Mouse (Mus musculus) hindbrain, embryonic 11.5 days (tissue): Measurements from ENCODE around the gene Nxpe3. TPM values are rescaled to one million over a fixed set of nuclear protein-coding genes. Genes with fewer than 3 reads are reported as not detected.

ENCODE experiments used
- ATAC-seq: fragments of 200-750 bp; cut with Nextera tagmentation; 2 replicates; pipeline ENCODE4 v1.8.0; 2017; ENCODE audit warnings: mild to moderate bottlenecking, moderate TSS enrichment, moderate library complexity; ENCODE audit not compliant: low FRiP score
- DNase-seq: peaks from one replicate; pipeline ENCODE4 v3.0.0-alpha.2; 2015; ENCODE audit warnings: low spot score
- H3K27ac ChIP-seq: fragments of 300-500 bp; sonication (generic); 2 replicates; pipeline ENCODE4 v1.5.1; 2014; ENCODE audit warnings: mild to moderate bottlenecking, low read depth, low read length
- H3K27me3 ChIP-seq: fragments of 300-500 bp; sonication (generic); 2 replicates; pipeline ENCODE4 v1.6.1; 2014; ENCODE audit warnings: mild to moderate bottlenecking, low read length, moderate library complexity, mixed read lengths; ENCODE audit not compliant: control insufficient read depth, insufficient read depth
- H3K36me3 ChIP-seq: fragments of 300-500 bp; sonication (generic); 2 replicates; pipeline ENCODE4 v1.6.1; 2014; ENCODE audit warnings: mild to moderate bottlenecking, low read length, moderate library complexity, mixed read lengths; ENCODE audit not compliant: control insufficient read depth, insufficient read depth
- H3K4me1 ChIP-seq: fragments of 300-500 bp; sonication (generic); replicated peaks from 2 replicates; pipeline ENCODE4 v1.6.1; 2014; ENCODE audit warnings: low read length, mixed read lengths; ENCODE audit not compliant: control insufficient read depth, insufficient read depth
- H3K4me2 ChIP-seq: fragments of 300-500 bp; sonication (generic); replicated peaks from 2 replicates; pipeline ENCODE4 v1.6.1; 2014; ENCODE audit warnings: mild to moderate bottlenecking, low read depth, low read length
- H3K4me3 ChIP-seq: fragments of 300-500 bp; sonication (generic); 2 replicates; pipeline ENCODE4 v1.5.1; 2014; ENCODE audit warnings: low read depth, low read length
- H3K9ac ChIP-seq: fragments of 300-500 bp; sonication (generic); 2 replicates; pipeline ENCODE4 v1.6.1; 2014; ENCODE audit warnings: low read depth, low read length
- H3K9me3 ChIP-seq: fragments of 300-500 bp; sonication (generic); 2 replicates; pipeline ENCODE4 v1.6.1; 2016; ENCODE audit warnings: low read length; ENCODE audit not compliant: control insufficient read depth
- WGBS: fragments of 180-500 bp; shearing (Covaris S2); extraction: QIAGEN DNeasy Blood & Tissue Kit; methylation state at CpG from one replicate; pipeline ENCODE4 v1.1.7; 2014; 5-methylcytosine and 5-hydroxymethylcytosine counted together
- polyA plus RNA-seq: library from polyadenylated mRNA; unstranded; fragments of >200 nt; fragmentation: Nextera tagmentation; extraction: Ambion mirVana; gene quantifications from 2 replicates; pipeline ENCODE4 v1.2.1, GENCODE M21; 2014

Nxpe3 gene
- polyA plus RNA-seq, 1 experiment from 2014 or later, result 1.0 TPM

DNA sequence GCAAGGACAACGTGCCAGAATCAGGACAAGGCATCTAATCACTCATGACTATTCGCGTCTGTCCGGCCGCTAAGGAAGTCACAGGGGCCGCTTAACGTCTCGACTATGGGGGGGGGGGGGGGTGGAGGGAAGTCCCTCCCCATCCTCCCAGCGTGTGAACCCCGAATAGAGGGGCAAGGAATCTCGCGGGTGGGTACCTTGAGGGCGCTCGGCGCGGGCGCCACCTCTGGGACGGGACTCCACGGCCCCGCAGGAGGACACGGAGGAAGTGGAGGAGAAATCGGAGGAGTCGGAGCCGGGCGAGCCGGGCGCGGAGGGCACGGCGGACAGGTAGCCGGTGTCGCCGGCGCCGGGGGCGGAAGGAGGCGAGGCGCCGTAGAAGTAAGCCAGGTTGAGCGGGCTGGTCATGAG lies 73.5 kb downstream of the Nxpe3 start:
- ATAC-seq, result peak; percentile 64
- H3K27ac ChIP-seq, result no peak overlapping the region
- no peak for DNase-seq

DNA sequence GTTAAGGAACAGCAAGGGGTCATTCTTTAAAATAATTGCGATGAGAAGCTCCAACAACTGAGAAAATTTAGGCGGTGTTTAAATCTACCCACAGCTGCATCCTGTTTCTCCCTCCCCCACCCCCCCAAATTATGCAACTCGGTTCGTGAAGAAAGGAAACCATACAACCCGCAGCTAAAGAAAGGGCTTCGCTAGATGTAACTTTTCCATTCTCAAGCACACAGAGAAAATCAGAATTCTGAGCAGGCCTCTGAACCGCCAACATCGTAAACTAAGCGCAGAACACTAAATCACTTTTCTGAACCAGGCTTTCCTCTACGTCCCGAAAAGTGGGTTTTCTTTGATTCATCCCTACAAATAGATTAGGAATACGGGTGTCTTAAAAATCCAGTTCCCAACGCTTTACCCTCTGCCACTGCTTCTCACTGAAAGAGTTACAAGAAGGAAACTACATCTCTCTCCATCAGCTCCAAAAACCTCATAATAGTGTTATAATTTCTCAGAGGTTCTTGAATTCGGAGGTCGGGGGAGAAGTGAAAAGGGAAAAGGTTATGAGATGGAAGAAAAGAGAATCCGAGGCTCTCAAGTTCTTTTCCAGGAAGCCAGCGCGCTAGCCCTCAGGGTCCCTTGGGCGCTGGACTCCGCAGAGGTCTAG lies 74.0 kb downstream of the Nxpe3 start:
- Histone ChIP-seq H3K4me2 (peak overlapping the region; percentile 98), H3K4me1 (0 out of 2 replicates have a peak, but pooled peaks cover 3% of the 10 kb centered on the region), H3K4me3 (peak overlapping the region; percentile 73), H3K9ac (peak overlapping the region; percentile 64), H3K36me3 (0 out of 2 replicates have a peak, but pooled peaks cover 2% of the 10 kb centered on the region), H3K27ac (no peak overlapping the region), H3K9me3 (no peaks in the 10 kb centered on the region), H3K27me3 (0 out of 2 replicates have a peak, but pooled peaks cover 3% of the 10 kb centered on the region)
- whole genome bisulfite sequencing, result 22% methylated on average over 20 of the region's 20 CpGs
- DNase-seq (peak; percentile 46), ATAC-seq (no peak)

More for the DNA sequence above, 73.5 kb downstream of the Nxpe3 start:
- 0 out of 2 replicates have a peak, but pooled peaks cover 3% of the 10 kb centered on the region for H3K27me3 ChIP-seq
- H3K4me3 ChIP-seq, result peak overlapping the region; percentile 73
- no peaks in the 10 kb centered on the region for H3K36me3 ChIP-seq
- WGBS, result under 1% methylated on average over 34 of the region's 40 CpGs
- H3K4me2 ChIP-seq, result peak overlapping the region; percentile 98
- H3K4me1 ChIP-seq, result 0 out of 2 replicates have a peak, but pooled peaks cover 3% of the 10 kb centered on the region
- H3K9ac ChIP-seq, result peak overlapping the region; percentile 64
- H3K9me3 ChIP-seq, result no peaks in the 10 kb centered on the region

DNA sequence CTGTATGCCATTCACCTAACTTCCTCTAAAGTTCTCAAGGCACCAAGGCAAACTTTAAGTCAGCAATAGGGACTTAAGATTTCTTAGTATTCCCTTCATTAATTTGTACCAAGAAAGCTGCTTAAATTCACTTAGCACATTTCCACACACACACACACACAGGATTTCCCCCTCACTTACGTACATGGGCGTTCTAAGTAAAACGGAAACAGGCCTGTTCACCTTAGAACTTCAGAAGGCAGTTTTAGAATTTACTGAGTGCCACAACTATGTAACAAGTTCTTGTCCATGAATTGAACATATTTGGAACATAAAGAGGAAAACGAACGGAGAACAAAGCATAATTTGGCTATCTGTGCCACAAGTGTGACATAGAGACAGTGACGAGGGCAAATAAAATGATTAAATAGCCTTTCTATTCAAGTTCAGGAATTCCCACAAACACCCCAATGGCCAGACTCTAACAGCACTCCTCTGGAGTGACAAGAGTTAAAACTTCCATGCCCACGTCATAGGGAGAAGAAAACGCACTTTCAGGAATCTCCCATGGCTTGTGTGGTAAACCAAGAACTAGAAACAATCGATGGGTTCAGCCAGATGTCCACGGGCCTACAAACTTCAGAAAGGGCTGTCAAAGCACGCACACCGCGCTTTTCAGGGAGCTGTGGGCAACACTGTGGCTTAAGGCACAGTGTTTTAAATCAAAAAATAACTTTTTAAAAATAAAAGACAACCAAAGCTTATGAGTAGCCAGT lies 74.7 kb downstream of the Nxpe3 start:
- peak; percentile 8 for DNase-seq
- H3K36me3 ChIP-seq, result 0 out of 2 replicates have a peak, but pooled peaks cover 2% of the 10 kb centered on the region
- no peak overlapping the region for H3K9ac ChIP-seq
- 0 out of 2 replicates have a peak, but pooled peaks cover 3% of the 10 kb centered on the region for H3K27me3 ChIP-seq
- H3K27ac ChIP-seq, result no peak overlapping the region
- WGBS, result 60% methylated on average over 13 of the region's 13 CpGs
- no peak for ATAC-seq
- 0 out of 2 replicates have a peak, but pooled peaks cover 3% of the 10 kb centered on the region for H3K4me1 ChIP-seq
- no peaks in the 10 kb centered on the region for H3K9me3 ChIP-seq
- H3K4me2 ChIP-seq, result peak overlapping the region; percentile 98; the same call in 1 of the 2 replicates
- peak overlapping the region; percentile 10; the same call in 1 of the 2 replicates for H3K4me3 ChIP-seq

DNA sequence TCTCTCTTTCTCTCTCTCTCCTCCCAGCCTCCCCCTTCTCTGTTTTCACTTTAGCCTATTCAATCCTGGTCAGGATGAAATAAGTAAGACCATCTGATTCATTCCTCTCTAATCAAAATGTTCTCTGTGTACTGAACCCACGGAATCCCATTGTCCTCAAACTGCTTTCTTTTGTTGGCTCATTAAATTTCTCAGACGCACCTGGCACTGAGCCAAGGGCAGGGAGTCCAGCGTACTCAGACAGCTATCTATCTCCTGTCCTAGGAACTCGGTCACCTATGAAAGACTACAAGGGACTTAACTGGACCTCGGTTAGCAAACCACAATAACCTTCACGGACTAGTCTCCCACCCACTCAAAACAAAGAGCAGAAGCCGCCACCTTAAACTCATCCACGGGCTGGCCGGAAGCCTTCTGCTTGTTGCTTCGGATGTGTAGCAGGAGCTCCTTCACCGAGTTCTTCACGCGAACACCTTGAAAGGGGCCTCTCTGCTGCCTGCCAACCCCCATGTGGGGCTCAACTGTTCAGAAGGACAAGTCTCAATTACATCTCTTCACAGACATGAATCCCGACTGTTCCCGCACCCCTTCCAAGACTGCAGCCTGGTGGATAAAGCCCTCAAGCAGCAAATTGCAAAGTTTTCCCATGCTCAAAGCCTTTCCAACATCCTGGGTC lies 75.8 kb downstream of the Nxpe3 start:
- 83% methylated on average over 15 of the region's 15 CpGs for WGBS
- Histone ChIP-seq H3K4me1 (0 out of 2 replicates have a peak, but pooled peaks cover 3% of the 10 kb centered on the region), H3K27me3 (0 out of 2 replicates have a peak, but pooled peaks cover 3% of the 10 kb centered on the region), H3K4me3 (no peak overlapping the region), H3K27ac (no peak overlapping the region), H3K9ac (no peak overlapping the region), H3K4me2 (no peak overlapping the region), H3K9me3 (no peaks in the 10 kb centered on the region), H3K36me3 (0 out of 2 replicates have a peak, but pooled peaks cover 2% of the 10 kb centered on the region)
- peak; percentile 3 for DNase-seq
- no peak for ATAC-seq

DNA sequence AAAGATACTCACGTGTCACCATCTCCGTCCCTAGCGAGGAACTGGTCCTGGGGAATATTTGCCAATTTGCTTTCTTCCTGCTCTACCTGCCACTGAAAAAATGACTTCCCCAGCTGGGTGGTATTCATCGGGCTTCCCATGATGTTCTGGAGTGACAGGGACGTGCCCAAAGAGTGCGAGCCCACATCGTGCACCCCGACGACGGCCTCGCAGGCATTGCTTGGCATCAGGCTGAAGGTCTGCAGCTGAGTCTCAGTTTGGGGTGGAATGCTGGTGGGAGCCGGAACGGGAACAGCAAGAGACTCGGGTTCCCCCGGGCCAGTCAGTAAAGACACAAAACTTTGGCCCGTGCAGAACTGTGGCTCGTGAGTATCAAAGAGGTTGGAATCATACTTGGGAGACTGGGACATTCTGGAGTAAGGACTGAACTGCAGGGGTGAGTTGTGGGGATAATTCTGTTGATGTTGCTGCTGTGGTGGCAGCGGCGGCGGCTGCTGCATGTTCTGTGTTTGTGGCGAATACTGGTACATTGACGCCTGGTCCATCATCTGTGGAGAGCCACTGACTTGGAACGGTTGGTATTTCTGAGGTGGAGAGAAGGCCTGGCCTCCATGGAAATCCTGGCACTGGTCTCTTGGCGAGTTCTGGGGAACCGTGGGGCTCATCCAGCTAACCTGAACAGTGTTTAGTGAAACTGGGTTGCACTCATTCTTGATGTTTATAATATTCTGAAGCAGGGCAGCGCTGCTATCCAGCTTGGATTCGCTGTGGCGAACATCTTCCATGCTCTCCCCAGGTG lies 77.2 kb downstream of the Nxpe3 start:
- H3K9ac ChIP-seq, result no peak overlapping the region
- 94% methylated on average over 28 of the region's 28 CpGs for WGBS
- H3K4me2 ChIP-seq, result no peak overlapping the region
- H3K9me3 ChIP-seq, result no peaks in the 10 kb centered on the region
- H3K36me3 ChIP-seq, result 0 out of 2 replicates have a peak, but pooled peaks cover 2% of the 10 kb centered on the region
- H3K4me3 ChIP-seq, result no peak overlapping the region
- H3K27me3 ChIP-seq, result 0 out of 2 replicates have a peak, but pooled peaks cover 3% of the 10 kb centered on the region
- H3K27ac ChIP-seq, result no peak overlapping the region
- no peak for ATAC-seq
- no peak for DNase-seq
- H3K4me1 ChIP-seq, result 0 out of 2 replicates have a peak, but pooled peaks cover 3% of the 10 kb centered on the region

DNA sequence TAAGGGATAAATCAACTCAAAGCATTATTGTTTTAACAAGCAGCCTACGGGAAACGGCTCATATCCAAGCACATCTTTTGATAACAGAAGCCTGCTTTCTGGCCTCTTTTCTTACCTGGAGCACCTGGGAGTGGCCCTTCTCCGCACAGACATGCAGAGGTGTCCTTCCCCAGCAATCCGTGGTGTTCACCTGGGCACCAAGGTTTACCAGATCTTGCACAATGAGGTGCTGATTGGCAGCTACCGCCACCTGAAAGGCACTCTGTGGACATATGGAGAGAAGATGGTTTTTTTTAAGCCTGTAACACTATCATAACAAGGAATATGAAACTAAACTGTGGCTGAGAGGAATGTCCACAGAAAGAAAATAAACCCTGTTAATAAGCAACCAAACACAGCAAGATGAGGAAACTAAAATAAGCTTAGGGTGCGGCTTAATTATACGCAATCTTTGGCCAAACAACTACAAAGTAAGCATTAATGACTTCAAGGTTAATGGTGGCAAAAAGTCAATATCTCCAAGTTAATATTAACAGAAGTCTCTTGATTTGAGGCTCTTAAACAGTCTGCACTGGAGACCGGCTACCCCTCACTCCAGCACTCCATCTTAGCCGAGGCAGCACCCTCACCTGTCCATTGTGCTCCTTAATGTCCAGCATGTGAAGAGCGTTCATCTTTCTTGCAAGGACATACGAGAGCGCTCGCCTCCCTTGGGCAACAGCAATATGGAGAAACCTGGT lies 78.7 kb downstream of the Nxpe3 start:
- no peak overlapping the region for H3K9ac ChIP-seq
- 0 out of 2 replicates have a peak, but pooled peaks cover 2% of the 10 kb centered on the region for H3K36me3 ChIP-seq
- WGBS, result 95% methylated on average over 13 of the region's 13 CpGs
- H3K27ac ChIP-seq, result no peak overlapping the region
- no peaks in the 10 kb centered on the region for H3K27me3 ChIP-seq
- DNase-seq, result no peak
- no peaks in the 10 kb centered on the region for H3K9me3 ChIP-seq
- H3K4me1 ChIP-seq, result no peaks in the 10 kb centered on the region
- no peak overlapping the region for H3K4me3 ChIP-seq
- ATAC-seq, result no peak
- H3K4me2 ChIP-seq, result no peak overlapping the region

DNA sequence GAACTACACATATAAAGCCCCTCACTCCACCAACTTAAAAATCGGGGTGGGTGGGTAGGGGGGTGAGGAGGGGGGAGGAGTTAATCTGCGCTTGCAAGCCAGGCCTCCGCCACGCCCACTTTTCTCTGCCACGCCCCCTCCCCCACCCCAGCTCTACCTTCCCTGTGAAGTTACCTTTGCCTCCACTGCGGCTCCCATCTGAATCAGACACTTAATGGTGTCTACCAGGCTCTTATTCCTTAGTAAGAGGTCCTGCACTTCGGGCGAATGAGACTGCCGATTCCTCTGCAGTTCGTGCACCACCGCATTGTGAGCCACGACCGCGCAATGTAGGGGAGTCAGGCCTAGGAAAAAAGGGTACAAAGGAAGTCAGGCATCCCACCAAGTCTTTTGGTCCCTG lies 79.6 kb downstream of the Nxpe3 start:
- Histone ChIP-seq H3K36me3 (0 out of 2 replicates have a peak, but pooled peaks cover 2% of the 10 kb centered on the region), H3K4me1 (no peaks in the 10 kb centered on the region), H3K27me3 (no peaks in the 10 kb centered on the region), H3K27ac (no peak overlapping the region), H3K9ac (no peak overlapping the region), H3K4me3 (no peak overlapping the region), H3K4me2 (no peak overlapping the region), H3K9me3 (no peaks in the 10 kb centered on the region)
- WGBS, result 83% methylated on average over 14 of the region's 14 CpGs
- DNase-seq (no peak), ATAC-seq (no peak)
